Mouse (Mus musculus): ENCODE results near the gene Ppp1r14c.

The Ppp1r14c gene

DNA sequence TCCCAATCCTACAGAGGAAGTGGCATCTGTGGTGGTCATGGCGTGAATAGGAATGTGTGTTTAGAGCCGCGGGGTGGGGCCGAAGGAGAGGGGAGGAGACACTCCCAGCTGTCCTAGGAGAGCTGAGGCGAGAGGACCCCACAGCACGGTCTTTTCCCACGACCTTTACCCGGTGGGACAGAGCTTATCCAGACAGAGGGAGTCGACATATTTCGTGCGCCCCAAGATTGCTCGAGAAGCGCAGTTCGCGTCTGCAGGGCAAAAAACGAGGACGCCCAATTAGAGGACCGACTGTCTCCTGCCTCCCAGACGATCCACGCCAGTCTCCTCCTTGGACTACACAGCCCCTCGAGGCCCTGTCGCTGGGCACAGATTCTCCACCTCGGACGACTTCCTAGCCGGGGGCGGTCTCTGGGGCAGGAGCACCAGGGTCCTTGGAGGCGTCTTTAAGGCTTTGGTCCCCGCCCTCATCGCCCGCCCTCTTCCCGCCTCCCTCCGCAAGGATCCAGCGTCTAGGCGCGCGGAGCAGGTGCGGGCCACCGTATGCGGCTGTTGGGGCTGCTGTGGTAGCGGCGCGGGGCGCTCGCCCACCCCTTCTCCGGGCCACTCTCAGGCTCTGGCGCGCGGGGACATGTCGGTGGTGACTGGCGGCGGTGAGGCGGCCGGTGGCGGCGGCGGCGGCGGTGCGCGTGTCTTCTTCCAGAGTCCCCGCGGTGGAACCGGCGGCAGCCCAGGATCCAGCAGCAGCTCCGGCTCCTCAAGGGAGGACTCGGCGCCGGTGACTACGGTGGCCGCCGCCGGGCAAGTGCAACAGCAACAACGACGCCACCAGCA, at the start of gene Ppp1r14c:
TSS of gene Ppp1r14c (plus strand) at position 22 of the 834 bp plus-strand sequence.
- peak; percentile 35 for DNase-seq

DNA sequence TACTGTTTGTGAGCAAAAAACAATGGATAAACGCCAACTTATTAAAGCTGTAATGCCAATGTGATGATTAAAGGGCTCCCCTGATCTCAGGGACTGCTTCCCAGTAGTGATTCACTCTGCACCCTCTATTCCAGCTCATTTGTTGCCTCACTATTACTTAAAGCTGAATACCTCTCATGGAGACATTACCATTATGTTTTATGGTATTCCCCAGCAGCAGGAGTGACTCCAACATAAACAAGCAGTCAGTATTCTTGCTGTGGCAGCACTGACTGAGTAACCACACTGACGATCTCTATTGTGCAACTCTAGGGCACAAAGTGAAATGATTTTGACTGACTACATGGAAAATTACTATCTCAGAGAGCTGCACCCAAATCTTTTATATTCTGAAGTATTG, 44.5 kb upstream of the Ppp1r14c start:
- no peak for DNase-seq

DNA sequence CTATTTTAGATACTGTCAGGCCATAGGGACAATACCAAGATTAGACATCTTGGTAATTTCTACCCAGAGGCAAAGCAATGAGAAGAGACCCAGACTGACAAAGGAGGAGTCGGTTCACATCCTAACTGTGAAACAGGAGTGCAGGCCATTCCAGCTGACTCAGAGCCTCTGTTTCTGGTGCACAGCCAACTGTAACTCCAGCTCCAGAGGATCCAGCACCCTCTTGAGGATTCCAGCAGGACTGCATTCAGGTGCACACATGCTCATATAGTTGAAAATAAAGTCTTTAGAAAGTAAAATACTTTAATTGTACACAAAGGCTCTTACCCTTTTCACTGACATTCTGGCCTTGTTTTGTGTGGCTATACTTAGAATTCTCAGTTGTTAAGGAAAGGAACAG, 40.4 kb upstream of the Ppp1r14c start:
- DNase-seq = no peak

- peak; percentile 84 for DNase-seq
These were observed 33.0 kb upstream of the Ppp1r14c start for GRCm38 (mm10) chr10:3332880-3333279.

- no peak for DNase-seq
These were observed 31.3 kb upstream of the Ppp1r14c start for GRCm38 (mm10) chr10:3334570-3334969.

DNA sequence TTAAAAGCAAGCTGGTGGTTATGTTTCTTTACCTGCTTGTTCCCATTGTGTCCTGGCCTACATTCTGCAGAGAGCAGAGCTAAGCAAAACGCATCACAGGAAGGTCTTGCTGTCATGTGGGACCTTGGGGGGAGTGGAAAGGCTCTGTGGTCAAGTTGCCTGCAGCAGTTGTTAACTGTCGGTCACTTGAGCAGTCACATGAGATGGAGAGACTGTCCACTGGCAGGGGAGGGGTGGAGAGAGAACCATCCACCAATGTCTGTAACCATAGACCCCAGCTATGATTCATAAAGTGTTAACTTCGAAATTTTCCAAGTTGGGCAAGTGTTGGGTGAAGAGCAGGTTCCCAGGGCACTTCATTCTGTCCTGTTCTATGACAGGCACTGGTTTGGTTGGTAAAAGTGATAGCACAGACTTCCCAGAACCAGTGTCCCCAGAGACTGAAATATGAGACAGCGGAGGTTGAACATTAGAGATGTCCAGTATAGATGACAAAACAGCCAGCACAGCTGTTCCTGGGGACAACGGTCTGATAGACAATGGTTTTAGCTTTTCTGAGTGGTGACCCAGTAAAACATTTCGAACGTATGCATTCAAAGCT, 29.0 kb upstream of the Ppp1r14c start:
- DNase-seq = no peak

DNA sequence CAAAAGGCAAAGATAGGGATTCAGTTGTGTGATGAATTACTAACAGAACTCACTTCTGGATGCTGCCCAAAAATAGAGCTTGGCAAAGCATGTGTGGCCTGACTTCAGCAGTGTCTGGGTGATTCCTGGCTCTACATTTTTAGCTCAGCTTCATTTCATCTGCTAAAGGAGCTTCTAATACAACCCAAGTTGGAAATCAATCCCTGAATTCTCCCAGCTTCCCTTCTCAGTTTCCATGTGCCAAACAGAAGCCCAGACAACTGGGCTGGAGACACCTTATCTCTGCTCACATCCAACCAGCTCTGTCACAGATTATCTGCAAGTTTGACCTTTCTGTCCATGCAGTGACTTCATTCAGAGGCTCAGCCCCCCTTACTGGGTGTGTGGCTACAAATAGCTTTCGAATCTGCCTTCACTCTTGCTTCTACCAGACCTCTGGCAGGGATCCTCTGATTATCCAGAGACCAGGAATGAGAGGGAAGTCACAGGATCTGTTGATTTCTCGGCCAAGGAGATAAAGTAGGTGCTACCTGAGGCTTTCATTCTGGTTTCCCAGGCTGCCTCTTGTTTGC, 28.4 kb upstream of the Ppp1r14c start:
- DNase-seq = no peak

DNA sequence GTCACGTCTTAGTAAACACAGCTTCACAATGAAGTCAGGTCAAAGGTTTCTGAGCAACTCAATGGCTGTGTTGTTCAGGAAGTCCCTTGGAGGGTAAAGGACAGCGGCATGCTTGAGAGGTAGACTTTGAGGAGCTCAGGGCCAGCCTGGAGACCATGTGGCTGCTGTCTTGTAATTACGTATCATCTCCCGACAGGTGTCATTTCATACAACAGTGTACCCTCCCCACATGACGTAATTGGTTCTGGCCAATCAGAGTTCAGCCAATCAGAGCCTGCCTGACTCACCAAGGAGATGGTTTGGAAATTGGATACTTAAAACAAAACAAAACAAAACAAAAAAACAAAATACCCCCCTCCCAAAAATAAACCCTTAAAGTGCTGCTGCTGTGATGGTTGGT, 20.2 kb upstream of the Ppp1r14c start:
- no peak for DNase-seq

DNA sequence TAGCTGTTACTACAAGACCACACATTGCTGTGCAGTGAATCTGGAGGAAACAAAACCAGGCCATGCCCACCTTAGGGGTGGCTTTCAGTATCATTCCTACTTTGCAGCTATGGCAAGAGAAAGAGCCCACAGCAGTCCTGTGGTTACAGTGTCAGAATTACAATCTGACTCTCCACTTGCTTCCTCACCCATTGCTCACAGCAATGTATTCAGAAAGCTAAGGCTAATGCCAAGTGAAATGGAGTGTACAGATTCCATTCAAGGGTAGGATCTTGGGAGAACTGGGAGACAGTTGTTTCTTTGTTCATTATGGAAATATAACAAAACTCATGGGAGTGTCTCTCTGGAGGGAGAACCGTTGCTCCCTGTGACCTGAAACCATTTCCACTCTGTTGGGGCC, 6.3 kb upstream of the Ppp1r14c start:
- no peak for DNase-seq

DNA sequence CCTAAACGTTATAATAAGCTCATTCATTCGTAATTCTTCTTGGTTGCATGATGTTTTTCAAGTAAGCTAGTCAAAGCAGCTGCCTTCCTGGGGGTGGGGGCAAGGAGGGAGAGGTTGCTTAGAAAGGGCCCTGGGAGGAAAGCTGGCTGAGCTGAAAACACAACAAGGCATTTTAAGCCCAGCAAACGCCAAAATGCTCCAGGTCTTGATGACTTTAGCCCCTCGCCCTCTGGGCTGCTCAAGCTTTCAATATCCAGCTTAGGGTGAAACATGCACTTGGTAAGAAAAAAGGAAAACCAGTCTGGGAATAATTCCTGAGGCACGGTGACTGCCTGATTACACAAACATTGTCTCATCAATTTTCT, 204 bp upstream of the Ppp1r14c start:
- no peak for DNase-seq

DNA sequence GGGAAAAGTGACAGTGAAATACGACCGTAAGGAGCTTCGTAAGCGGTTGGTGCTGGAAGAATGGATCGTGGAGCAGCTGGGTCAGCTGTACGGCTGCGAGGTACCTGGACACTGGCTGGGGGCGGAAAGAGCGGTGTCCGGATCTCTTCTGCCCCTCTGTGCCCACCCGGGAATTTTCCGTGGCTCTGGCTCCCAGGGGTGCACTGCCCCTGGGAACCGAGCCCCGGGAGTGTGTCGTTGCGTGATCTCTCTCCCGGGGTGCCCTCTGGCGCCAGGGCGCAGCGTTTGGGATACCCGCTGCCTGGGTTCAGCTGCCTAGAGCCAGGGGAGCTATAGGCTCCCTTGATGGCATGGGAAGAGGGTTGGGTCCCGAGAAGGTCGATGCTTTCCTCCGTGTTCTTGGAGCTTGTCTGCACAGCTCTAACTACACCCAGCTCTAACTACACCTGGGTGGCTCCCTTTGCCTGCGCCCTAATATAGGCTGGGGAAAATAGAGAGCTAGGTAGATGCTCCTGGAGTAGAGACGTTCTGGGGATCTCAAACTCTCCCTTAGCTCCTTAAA, 1.1 kb downstream of the Ppp1r14c start:
- no peak for DNase-seq

GRCm38 (mm10) chr10:3367440-3367839, 1.6 kb downstream of the Ppp1r14c start:
- no peak for DNase-seq

DNA sequence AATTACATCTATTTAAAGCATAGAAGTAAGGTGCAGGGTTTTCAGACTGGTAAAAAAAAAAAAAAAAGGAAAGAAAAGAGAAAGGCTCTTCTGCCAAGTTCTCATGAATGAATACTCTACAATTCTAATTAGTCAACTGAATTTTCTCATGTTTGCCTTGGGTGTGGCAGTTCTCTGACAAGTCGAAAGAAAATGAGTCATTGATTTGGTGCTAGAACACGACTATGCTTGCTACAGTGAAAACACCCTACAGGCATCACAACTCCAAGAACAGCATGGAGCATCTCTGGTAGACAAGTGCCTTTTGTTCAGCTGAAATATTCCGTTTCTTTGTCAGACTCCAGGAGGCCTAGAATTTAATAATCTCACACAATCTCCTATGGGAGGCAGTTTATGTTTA, 17.3 kb downstream of the Ppp1r14c start:
- DNase-seq = no peak

DNA sequence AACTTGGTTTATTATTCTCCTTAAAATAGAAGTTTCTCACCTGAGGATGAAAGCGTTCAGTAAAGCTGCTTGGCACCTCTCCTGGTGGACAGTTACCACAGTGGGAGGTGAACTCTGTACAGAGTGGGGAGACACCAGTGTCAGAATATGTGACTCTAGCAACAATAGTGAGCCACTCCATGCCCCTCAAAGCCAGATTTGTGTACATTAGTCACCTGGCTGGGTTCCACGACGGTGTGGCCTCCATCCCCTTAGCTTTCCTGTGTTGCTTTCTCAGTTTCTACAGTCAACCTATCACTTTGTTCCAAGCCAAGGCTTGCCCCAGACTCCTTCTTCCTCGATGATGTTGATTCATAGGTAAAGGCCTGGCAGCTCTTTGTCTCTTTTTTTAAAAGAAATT, 26.4 kb downstream of the Ppp1r14c start:
- no peak for DNase-seq

DNA sequence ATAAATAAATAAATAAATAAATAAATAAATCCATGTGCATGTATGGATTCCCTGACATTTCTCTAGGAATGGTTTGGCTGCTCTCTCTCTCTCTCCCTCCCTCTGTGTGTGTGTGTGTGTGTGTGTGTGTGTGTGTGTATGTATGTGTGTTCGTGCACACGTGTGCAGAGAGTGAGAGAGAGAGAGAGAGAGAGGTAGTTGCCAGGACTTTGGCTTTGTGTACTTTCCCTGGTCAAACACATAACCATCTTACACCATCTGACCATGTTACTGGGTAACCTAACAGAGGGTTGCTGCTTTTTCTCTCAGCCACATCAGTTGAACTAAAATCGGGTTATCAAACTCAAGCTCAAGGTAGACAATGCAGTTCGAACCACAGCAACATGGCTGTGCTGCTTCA, 27.7 kb downstream of the Ppp1r14c start:
- no peak for DNase-seq

- DNase-seq = peak; percentile 48
These were observed 28.3 kb downstream of the Ppp1r14c start for GRCm38 (mm10) chr10:3394193-3394592.

GRCm38 (mm10) chr10:3394671-3395288, 28.9 kb downstream of the Ppp1r14c start:
- DNase-seq = peak; percentile 24

DNA sequence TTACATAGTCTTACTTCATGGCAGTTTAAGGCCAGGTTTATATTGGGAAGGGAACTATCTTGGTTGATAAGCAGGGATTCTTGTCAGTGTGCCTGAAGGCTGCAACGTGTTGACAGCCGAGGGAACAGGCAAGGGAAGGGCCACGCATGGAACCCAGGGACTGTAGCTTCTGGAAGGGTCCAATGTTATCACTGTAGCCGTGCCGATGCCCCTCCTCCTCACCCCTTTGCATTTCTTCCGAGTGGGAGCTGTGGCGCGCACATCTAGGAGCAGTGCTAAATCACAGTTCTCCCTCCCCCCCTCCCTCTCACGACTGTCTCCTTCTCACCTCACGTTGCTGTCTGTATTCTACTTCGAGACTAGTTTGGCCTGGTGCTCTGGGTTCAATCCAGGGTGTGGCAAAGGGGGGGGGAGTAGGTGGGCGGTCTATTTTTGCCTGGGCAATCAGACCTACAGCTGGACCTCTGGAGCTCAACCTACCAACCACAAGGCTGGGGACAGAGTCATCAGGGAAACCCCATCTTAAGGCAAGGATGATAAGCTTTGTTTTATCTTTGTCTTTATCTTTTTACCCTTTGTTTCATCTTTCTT, 29.6 kb downstream of the Ppp1r14c start:
- no peak for DNase-seq

GRCm38 (mm10) chr10:3396008-3396795, 30.3 kb downstream of the Ppp1r14c start:
- no peak for DNase-seq

DNA sequence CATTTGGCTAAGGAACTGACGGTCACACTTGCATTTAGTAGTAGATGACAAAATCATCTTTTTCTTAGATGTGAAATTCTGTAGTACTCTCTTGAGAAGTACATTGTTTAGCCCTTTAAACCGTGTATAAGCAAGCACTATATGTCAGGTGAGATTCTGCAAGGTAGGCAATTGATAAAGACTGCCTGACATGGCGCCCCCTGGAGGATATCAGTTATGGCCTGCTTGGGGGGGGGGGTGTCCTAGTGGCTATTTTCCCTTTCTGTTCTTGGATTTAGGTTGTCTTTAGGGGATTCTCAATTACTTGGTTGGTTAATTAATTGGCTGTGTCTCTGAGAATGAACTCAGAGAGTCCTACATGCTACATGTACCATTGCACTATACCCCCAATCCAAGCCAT, 31.5 kb downstream of the Ppp1r14c start:
- no peak for DNase-seq

GRCm38 (mm10) chr10:3398051-3398450, 32.2 kb downstream of the Ppp1r14c start:
- no peak for DNase-seq

GRCm38 (mm10) chr10:3402284-3402683, 36.4 kb downstream of the Ppp1r14c start:
- DNase-seq = no peak
